Mouse (Mus musculus) hindbrain, embryonic 16.5 days (tissue): Measurements from ENCODE around the gene Cbfa2t3. TPM values are rescaled to one million over a fixed set of nuclear protein-coding genes. Genes with fewer than 3 reads are reported as not detected.

Experiments
- ATAC-seq: fragments of 200-750 bp; cut with Nextera tagmentation; 2 replicates; pipeline ENCODE4 v1.8.0; 2017; ENCODE audit warnings: moderate TSS enrichment, moderate library complexity
- H3K27ac ChIP-seq: fragments of 300-500 bp; sonication (generic); 2 replicates; pipeline ENCODE4 v1.5.1; 2014; ENCODE audit warnings: low read depth, mild to moderate bottlenecking, control low read depth, low read length, moderate library complexity
- H3K27me3 ChIP-seq: fragments of 300-500 bp; sonication (generic); replicated peaks from 2 replicates; pipeline ENCODE4 v1.6.1; 2014; ENCODE audit warnings: low read length; ENCODE audit not compliant: control insufficient read depth, insufficient read depth
- H3K36me3 ChIP-seq: fragments of 300-500 bp; sonication (generic); 2 replicates; pipeline ENCODE4 v1.6.1; 2014; ENCODE audit warnings: mild to moderate bottlenecking, low read length, moderate library complexity, mixed read lengths; ENCODE audit not compliant: control insufficient read depth, insufficient read depth
- H3K4me1 ChIP-seq: fragments of 300-500 bp; sonication (generic); 2 replicates; pipeline ENCODE4 v1.6.1; 2014; ENCODE audit warnings: low read depth, low read length; ENCODE audit not compliant: control insufficient read depth, insufficient read depth
- H3K4me2 ChIP-seq: fragments of 300-500 bp; sonication (generic); 2 replicates; pipeline ENCODE4 v1.6.1; 2014; ENCODE audit warnings: mild to moderate bottlenecking, low read length, control low read depth, moderate library complexity
- H3K4me3 ChIP-seq: fragments of 300-500 bp; sonication (generic); 2 replicates; pipeline ENCODE4 v1.5.1; 2014; ENCODE audit warnings: mild to moderate bottlenecking, low read length, control low read depth, moderate library complexity
- H3K9ac ChIP-seq: fragments of 300-500 bp; sonication (generic); 2 replicates; pipeline ENCODE4 v1.6.1; 2014; ENCODE audit warnings: low read depth, mild to moderate bottlenecking, control low read depth, low read length, moderate library complexity
- H3K9me3 ChIP-seq: fragments of 300-500 bp; sonication (generic); 2 replicates; pipeline ENCODE4 v1.6.1; 2014; ENCODE audit warnings: mild to moderate bottlenecking, low read length, moderate library complexity; ENCODE audit not compliant: control insufficient read depth
- WGBS: fragments of 180-500 bp; shearing (Covaris S2); extraction: QIAGEN DNeasy Blood & Tissue Kit; methylation state at CpG from one replicate; pipeline ENCODE4 v1.1.7; 2014; 5-methylcytosine and 5-hydroxymethylcytosine counted together
- polyA plus RNA-seq: library from polyadenylated mRNA; unstranded; fragments of >200 nt; fragmentation: Nextera tagmentation; extraction: Ambion mirVana; gene quantifications from 2 replicates; pipeline ENCODE4 v1.2.1, GENCODE M21; 2015

Cbfa2t3 gene
- polyA plus RNA-seq, 1 experiment from 2014 or later, result 12.6 TPM

GRCm38 (mm10) chr8:122675596-122676420 is 23.1 kb downstream of the Cbfa2t3 start:
- H3K4me3 ChIP-seq, result peak overlapping the region; percentile 86
- 43% methylated on average over 17 of the region's 17 CpGs for WGBS
- peak overlapping the region; percentile 96 for H3K27ac ChIP-seq
- H3K4me1 ChIP-seq, result peaks cover 60% of the 10 kb centered on the region
- peak overlapping the region; percentile 77 for H3K4me2 ChIP-seq
- H3K9ac ChIP-seq, result peak overlapping the region; percentile 96
- no peaks in the 10 kb centered on the region for H3K36me3 ChIP-seq
- H3K27me3 ChIP-seq, result no peaks in the 10 kb centered on the region
- ATAC-seq, result no peak
- H3K9me3 ChIP-seq, result no peaks in the 10 kb centered on the region

- Histone ChIP-seq H3K27me3 (no peaks in the 10 kb centered on the region), H3K36me3 (no peaks in the 10 kb centered on the region), H3K4me3 (peak overlapping the region; percentile 86; the same call in 1 of the 2 replicates), H3K4me1 (peaks cover 63% of the 10 kb centered on the region), H3K27ac (0 out of 2 replicates have a peak overlapping the region, but pooled peaks have one; percentile 36), H3K9me3 (no peaks in the 10 kb centered on the region), H3K9ac (no peak overlapping the region; the same call in 1 of the 2 replicates), H3K4me2 (peak overlapping the region; percentile 77)
- 41% methylated on average over 7 of the region's 7 CpGs for WGBS
- ATAC-seq, result no peak
Measured at GRCm38 (mm10) chr8:122674999-122675398, 23.9 kb downstream of the Cbfa2t3 start.

- Histone ChIP-seq H3K4me1 (peaks cover 58% of the 10 kb centered on the region), H3K9ac (no peak overlapping the region), H3K9me3 (no peaks in the 10 kb centered on the region), H3K27me3 (no peaks in the 10 kb centered on the region), H3K4me3 (0 out of 2 replicates have a peak overlapping the region, but pooled peaks have one; percentile 2), H3K36me3 (no peaks in the 10 kb centered on the region), H3K4me2 (peak overlapping the region; percentile 77), H3K27ac (no peak overlapping the region; the same call in 1 of the 2 replicates)
- WGBS, result 71% methylated on average over 12 of the region's 12 CpGs
- no peak for ATAC-seq
Measured at GRCm38 (mm10) chr8:122673989-122674388, 24.9 kb downstream of the Cbfa2t3 start.

GRCm38 (mm10) chr8:122671894-122672293 is 27.0 kb downstream of the Cbfa2t3 start:
- no peaks in the 10 kb centered on the region for H3K9me3 ChIP-seq
- no peak overlapping the region for H3K4me3 ChIP-seq
- 58% methylated on average over 6 of the region's 6 CpGs for WGBS
- H3K4me2 ChIP-seq, result no peak overlapping the region
- H3K36me3 ChIP-seq, result no peaks in the 10 kb centered on the region
- peaks cover 62% of the 10 kb centered on the region for H3K4me1 ChIP-seq
- no peak overlapping the region for H3K27ac ChIP-seq
- no peak for ATAC-seq
- H3K27me3 ChIP-seq, result no peaks in the 10 kb centered on the region
- H3K9ac ChIP-seq, result no peak overlapping the region

GRCm38 (mm10) chr8:122670718-122671117 is 28.2 kb downstream of the Cbfa2t3 start:
- no peak overlapping the region for H3K27ac ChIP-seq
- WGBS, result 72% methylated on average over 3 of the region's 3 CpGs
- ATAC-seq, result no peak
- no peak overlapping the region for H3K4me2 ChIP-seq
- H3K4me3 ChIP-seq, result no peak overlapping the region
- no peaks in the 10 kb centered on the region for H3K9me3 ChIP-seq
- H3K36me3 ChIP-seq, result no peaks in the 10 kb centered on the region
- H3K4me1 ChIP-seq, result peaks cover 65% of the 10 kb centered on the region
- H3K9ac ChIP-seq, result peak overlapping the region; percentile 21; the same call in 1 of the 2 replicates
- H3K27me3 ChIP-seq, result no peaks in the 10 kb centered on the region

- Histone ChIP-seq H3K27ac (no peak overlapping the region), H3K4me2 (no peak overlapping the region; the same call in 1 of the 2 replicates), H3K27me3 (no peaks in the 10 kb centered on the region), H3K9ac (no peak overlapping the region), H3K4me1 (peaks cover 65% of the 10 kb centered on the region), H3K9me3 (no peaks in the 10 kb centered on the region), H3K36me3 (no peaks in the 10 kb centered on the region), H3K4me3 (no peak overlapping the region)
- ATAC-seq, result no peak
- WGBS, result 20% methylated on average over 11 of the region's 11 CpGs
Measured at GRCm38 (mm10) chr8:122670001-122670400, 28.9 kb downstream of the Cbfa2t3 start.

GRCm38 (mm10) chr8:122669370-122669769 is 29.5 kb downstream of the Cbfa2t3 start:
- Histone ChIP-seq H3K4me2 (no peak overlapping the region), H3K4me3 (no peak overlapping the region), H3K4me1 (peaks cover 60% of the 10 kb centered on the region), H3K27me3 (no peaks in the 10 kb centered on the region), H3K9me3 (no peaks in the 10 kb centered on the region), H3K9ac (no peak overlapping the region), H3K27ac (no peak overlapping the region), H3K36me3 (no peaks in the 10 kb centered on the region)
- WGBS, result 23% methylated on average over 5 of the region's 5 CpGs
- ATAC-seq, result no peak

GRCm38 (mm10) chr8:122667854-122668253 is 31.1 kb downstream of the Cbfa2t3 start:
- no peak overlapping the region for H3K27ac ChIP-seq
- H3K4me1 ChIP-seq, result peaks cover 55% of the 10 kb centered on the region
- H3K9me3 ChIP-seq, result no peaks in the 10 kb centered on the region
- H3K4me2 ChIP-seq, result no peak overlapping the region
- no peaks in the 10 kb centered on the region for H3K36me3 ChIP-seq
- 70% methylated on average over 11 of the region's 11 CpGs for WGBS
- no peaks in the 10 kb centered on the region for H3K27me3 ChIP-seq
- H3K4me3 ChIP-seq, result no peak overlapping the region
- no peak for ATAC-seq
- H3K9ac ChIP-seq, result no peak overlapping the region

GRCm38 (mm10) chr8:122666827-122667226 is 32.1 kb downstream of the Cbfa2t3 start:
- no peak overlapping the region for H3K4me3 ChIP-seq
- H3K27ac ChIP-seq, result peak overlapping the region; percentile 30; the same call in 1 of the 2 replicates
- no peaks in the 10 kb centered on the region for H3K36me3 ChIP-seq
- 0 out of 2 replicates have a peak overlapping the region, but pooled peaks have one; percentile 17 for H3K4me2 ChIP-seq
- ATAC-seq, result no peak
- no peak overlapping the region for H3K9ac ChIP-seq
- H3K27me3 ChIP-seq, result no peaks in the 10 kb centered on the region
- WGBS, result 52% methylated on average over 12 of the region's 12 CpGs
- no peaks in the 10 kb centered on the region for H3K9me3 ChIP-seq
- peaks cover 52% of the 10 kb centered on the region for H3K4me1 ChIP-seq
